Mouse (Mus musculus): ENCODE data around the gene Prdm8. TPM values are rescaled to one million over a fixed set of nuclear protein-coding genes. Genes with fewer than 3 reads are reported as not detected.

Prdm8 gene
- 10 to 100 TPM; 97.2 to 98.1 TPM for total RNA-seq (2021)
- long read RNA-seq, experiment 1, full-length matches to known transcripts: 34 of 74 reads
- long read RNA-seq, experiment 1, partial matches to known transcripts: 31 of 74 reads
- long read RNA-seq, experiment 1, other reads (novel, unspliced or antisense): 9 of 74 reads
- long read RNA-seq, experiment 2, full-length matches to known transcripts: 65 of 116 reads
- long read RNA-seq, experiment 2, partial matches to known transcripts: 33 of 116 reads
- long read RNA-seq, experiment 2, other reads (novel, unspliced or antisense): 18 of 116 reads

GRCm38 (mm10) chr5:98167180-98167824 is at the start of gene Prdm8:
TSS of gene Prdm8 (plus strand) at chr5:98167198.
- Histone ChIP-seq H3K27ac (peak within 1 kb of the TSS; percentile 86), H3K4me3 (peak within 1 kb of the TSS; percentile 59)
- peak; percentile 93 for TF ChIP-seq CTCF (conservative IDR thresholded peaks at IDR 0.05)
- DNase-seq (ENCODE audit: low spot score in 2 of 2): peak; percentile 76 to 86

- no peak overlapping the region for H3K4me3 ChIP-seq
- H3K27ac ChIP-seq: no peak overlapping the region
- TF ChIP-seq CTCF (conservative IDR thresholded peaks at IDR 0.05): no peak
- DNase-seq (ENCODE audit: low spot score in 2 of 2): no peak
These were observed 39.9 kb upstream of the Prdm8 start for GRCm38 (mm10) chr5:98127074-98127473.

GRCm38 (mm10) chr5:98138545-98139296 is 28.3 kb upstream of the Prdm8 start:
- no peak for TF ChIP-seq CTCF (conservative IDR thresholded peaks at IDR 0.05)
- peak; percentile 13 to 44 for DNase-seq (ENCODE audit: low spot score in 2 of 2)

DNA sequence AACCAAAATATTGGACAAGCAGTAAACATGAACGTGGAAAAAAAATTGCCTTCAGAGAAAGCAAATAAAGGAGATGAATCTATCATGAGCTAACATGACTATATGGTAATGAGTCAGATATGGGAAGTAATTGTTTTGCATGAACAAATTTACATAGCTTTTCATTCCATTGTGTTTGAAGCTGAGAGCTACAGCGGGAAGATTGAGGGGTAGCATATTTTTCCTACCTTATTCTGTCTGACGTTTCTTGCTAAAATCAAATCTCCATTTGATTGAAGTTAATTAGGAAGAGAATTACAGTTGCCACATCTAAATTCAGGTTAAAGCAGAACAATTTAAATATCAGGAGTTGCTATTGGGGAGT is 27.7 kb upstream of the Prdm8 start:
- no peak overlapping the region for H3K4me3 ChIP-seq
- H3K27ac ChIP-seq: no peak overlapping the region
- TF ChIP-seq CTCF (conservative IDR thresholded peaks at IDR 0.05): no peak
- DNase-seq (ENCODE audit: low spot score in 2 of 2): no peak

More at GRCm38 (mm10) chr5:98138545-98139296, 28.3 kb upstream of the Prdm8 start:
- no peak overlapping the region for H3K27ac ChIP-seq
- H3K4me3 ChIP-seq: no peak overlapping the region

DNA sequence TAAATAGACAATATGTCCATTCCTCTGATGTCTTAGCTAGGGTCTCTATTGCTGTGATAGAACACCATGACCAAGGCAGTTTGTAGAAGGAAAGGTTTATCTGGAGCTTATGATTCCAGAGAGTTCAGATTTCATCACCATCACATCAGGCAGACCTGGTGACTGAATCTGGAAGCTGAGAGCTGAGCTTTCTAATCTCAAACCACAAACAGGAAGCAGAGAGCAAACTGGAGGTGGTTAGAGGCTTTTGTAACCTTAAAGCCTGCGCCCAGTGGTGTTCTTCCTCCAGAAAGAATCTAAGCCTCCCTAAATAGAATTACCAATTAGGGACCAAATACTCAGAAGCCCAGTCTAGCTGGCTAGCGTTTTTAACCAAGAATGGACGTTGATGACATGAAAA is 20.1 kb upstream of the Prdm8 start:
- no peak overlapping the region for H3K27ac ChIP-seq
- DNase-seq (ENCODE audit: low spot score in 2 of 2): no peak
- TF ChIP-seq CTCF (conservative IDR thresholded peaks at IDR 0.05): no peak
- no peak overlapping the region for H3K4me3 ChIP-seq

- TF ChIP-seq CTCF (conservative IDR thresholded peaks at IDR 0.05): no peak
- peak in 1 of 2 experiments; percentile 56 for DNase-seq (ENCODE audit: low spot score in 2 of 2)
- Histone ChIP-seq H3K4me3 (no peak overlapping the region), H3K27ac (no peak overlapping the region)
These were observed 882 bp upstream of the Prdm8 start for GRCm38 (mm10) chr5:98166116-98166515.

DNA sequence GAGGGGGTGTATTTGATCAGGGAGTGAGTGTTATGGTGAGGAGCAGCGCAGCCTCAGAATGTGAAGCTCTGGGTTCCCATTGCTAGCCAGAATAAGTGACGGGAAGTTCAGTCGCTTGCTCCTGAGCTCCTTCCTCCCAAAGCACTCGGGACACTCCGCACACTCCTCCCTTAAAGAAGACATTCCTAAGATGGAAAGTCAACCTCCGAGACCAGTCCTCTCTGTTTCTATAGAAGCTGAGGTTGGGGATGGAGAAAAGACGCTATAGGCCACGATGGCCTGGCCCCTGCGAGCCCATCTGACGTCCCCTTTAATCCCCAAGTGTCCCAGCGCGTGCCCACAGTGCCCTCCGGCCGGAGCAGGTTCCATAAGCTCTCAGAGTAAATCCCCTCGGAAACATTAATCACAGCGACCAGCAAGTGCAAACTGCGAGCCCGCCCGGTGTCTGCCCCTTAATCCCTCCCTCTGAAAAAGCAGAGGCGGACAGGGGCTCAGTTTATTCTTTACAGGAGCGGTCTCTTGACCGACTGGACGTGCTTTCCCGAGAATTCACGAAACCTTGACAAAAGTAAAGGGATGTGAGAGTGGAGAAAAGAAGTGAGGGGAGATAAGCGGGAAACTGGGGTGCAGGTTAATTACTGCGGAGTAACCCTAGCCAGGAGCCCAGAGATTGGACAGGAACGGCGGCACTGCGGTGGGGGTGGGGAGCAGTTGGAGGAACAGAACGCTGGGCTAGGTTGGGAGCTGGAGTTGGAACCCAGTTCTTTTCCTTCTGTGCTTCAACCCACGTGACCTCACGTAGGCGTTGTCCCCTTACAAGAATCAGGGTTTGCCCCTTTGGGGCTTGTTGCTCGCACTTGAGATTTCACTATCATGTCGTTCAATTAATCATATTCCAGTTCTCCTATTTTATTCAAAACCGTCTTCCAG is 1.6 kb downstream of the Prdm8 start:
- Histone ChIP-seq H3K27ac (peak overlapping the region; percentile 79), H3K4me3 (peak overlapping the region; percentile 59)
- peak in 1 of 2 experiments; percentile 40 for DNase-seq (ENCODE audit: low spot score in 2 of 2)
- TF ChIP-seq CTCF (conservative IDR thresholded peaks at IDR 0.05): no peak

- no peak for TF ChIP-seq CTCF (conservative IDR thresholded peaks at IDR 0.05)
- Histone ChIP-seq H3K4me3 (peak overlapping the region; percentile 59), H3K27ac (peak overlapping the region; percentile 79)
- DNase-seq (ENCODE audit: low spot score in 2 of 2): no peak
These were observed 2.7 kb downstream of the Prdm8 start for GRCm38 (mm10) chr5:98169376-98170351.

DNA sequence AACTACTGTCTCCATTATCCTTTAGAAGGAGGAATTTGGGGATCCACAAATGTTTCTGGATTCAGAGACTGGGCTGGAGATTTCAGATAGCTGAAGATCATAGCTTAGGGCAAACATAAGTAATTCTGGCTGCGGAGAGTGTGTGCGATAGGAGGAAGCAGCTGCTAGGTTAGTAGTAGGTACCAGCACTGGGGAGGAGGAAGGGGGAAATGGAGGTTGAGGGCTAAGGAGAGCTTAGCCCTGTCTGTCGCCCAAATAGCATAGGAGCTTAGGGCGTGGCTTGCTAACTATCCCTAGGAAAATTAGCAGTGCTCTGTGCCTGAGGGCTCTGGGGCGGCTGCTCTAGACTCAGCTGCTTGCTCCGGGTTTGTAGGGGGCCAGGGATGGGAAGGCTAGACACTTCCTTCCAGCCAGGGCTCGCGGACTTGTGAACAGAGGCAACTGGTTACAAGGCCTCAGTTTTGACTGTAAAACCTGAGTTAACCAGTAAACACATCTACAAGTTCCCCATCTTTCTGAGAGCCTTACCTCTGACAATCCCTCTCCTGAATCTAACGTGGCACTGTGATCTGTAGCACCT is 4.7 kb downstream of the Prdm8 start:
- DNase-seq (ENCODE audit: low spot score in 2 of 2): no peak
- no peak for TF ChIP-seq CTCF (conservative IDR thresholded peaks at IDR 0.05)
- Histone ChIP-seq H3K4me3 (no peak overlapping the region), H3K27ac (no peak overlapping the region)

DNA sequence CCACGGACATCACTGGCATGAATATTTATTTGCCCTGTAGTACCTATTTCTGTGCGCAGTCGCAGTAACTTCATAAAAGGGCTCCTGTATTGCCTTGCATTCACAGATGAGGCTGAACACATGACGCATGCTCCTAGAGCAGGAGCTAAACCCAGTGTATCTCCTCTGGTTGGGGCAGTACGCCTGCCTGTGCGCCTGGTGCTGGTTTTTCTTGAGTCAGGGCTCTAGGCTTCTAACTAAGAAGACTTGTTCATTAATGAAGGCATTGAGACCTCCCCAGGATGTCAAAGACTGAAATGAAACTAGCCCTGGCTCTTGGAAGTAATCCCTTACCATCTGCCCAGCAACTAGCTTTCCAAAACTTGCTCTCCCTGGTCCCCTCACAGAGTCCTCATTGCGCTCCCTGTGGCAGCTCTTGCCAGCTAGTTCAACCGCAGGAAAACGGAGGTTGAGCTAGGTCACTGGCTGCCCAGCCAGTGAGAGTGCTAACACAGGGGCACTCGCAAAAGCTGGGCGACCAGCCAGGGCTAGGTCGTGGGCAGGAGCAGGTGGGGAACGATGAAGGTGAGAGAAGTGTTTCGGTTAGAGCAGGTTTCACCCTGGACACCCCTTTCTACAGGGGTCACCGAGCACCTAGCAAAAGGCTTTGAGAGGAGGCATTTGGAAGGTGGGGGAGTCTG is 5.6 kb downstream of the Prdm8 start:
- no peak overlapping the region for H3K4me3 ChIP-seq
- DNase-seq (ENCODE audit: low spot score in 2 of 2): no peak
- H3K27ac ChIP-seq: no peak overlapping the region
- no peak for TF ChIP-seq CTCF (conservative IDR thresholded peaks at IDR 0.05)

All from layer of hippocampus, adult 2 months (tissue).